Mouse (Mus musculus) limb, embryonic 12.5 days (tissue): ENCODE results near the gene Klhl22. TPM values are rescaled to one million over a fixed set of nuclear protein-coding genes. Genes with fewer than 3 reads are reported as not detected.

ENCODE experiments used
- ATAC-seq: fragments of 200-750 bp; cut with Nextera tagmentation; 2 replicates; pipeline ENCODE4 v1.8.0; 2017; ENCODE audit warnings: low read depth, moderate TSS enrichment; ENCODE audit not compliant: insufficient number of reproducible peaks, insufficient read depth, low FRiP score, low TSS enrichment
- H3K27ac ChIP-seq: fragments of 300-500 bp; sonication (generic); 2 replicates; pipeline ENCODE4 v1.5.1; 2016; ENCODE audit warnings: mild to moderate bottlenecking, moderate library complexity
- H3K27me3 ChIP-seq: fragments of 300-500 bp; sonication (generic); 2 replicates; pipeline ENCODE4 v1.6.1; 2016; ENCODE audit warnings: mild to moderate bottlenecking, moderate library complexity
- H3K36me3 ChIP-seq: fragments of 300-500 bp; sonication (generic); 2 replicates; pipeline ENCODE4 v1.6.1; 2016; ENCODE audit warnings: mild to moderate bottlenecking, moderate library complexity
- H3K4me1 ChIP-seq: fragments of 300-500 bp; sonication (generic); replicated peaks from 2 replicates; pipeline ENCODE4 v1.6.1; 2016
- H3K4me2 ChIP-seq: fragments of 300-500 bp; sonication (generic); 2 replicates; pipeline ENCODE4 v1.6.1; 2016; ENCODE audit warnings: mild to moderate bottlenecking, moderate library complexity
- H3K4me3 ChIP-seq: fragments of 300-500 bp; sonication (generic); replicated peaks from 2 replicates; pipeline ENCODE4 v1.5.1; 2016; ENCODE audit warnings: mild to moderate bottlenecking
- H3K9ac ChIP-seq: fragments of 300-500 bp; sonication (generic); replicated peaks from 2 replicates; pipeline ENCODE4 v1.6.1; 2016; ENCODE audit warnings: mild to moderate bottlenecking, moderate library complexity
- H3K9me3 ChIP-seq: fragments of 300-500 bp; sonication (generic); 2 replicates; pipeline ENCODE4 v1.6.1; 2016; ENCODE audit warnings: mild to moderate bottlenecking, moderate library complexity
- WGBS: fragments of 180-500 bp; shearing (Covaris S2); methylation state at CpG from one replicate; pipeline ENCODE4 v1.1.7; 2016; 5-methylcytosine and 5-hydroxymethylcytosine counted together
- polyA plus RNA-seq: library from polyadenylated mRNA; unstranded; fragments of >200 nt; fragmentation: Nextera tagmentation; extraction: Ambion mirVana; gene quantifications from 2 replicates; pipeline ENCODE4 v1.2.1, GENCODE M21; 2016

Klhl22 gene
- polyA plus RNA-seq, 1 experiment from 2014 or later = 87.7 TPM

- 57% methylated on average over 3 of the region's 3 CpGs for whole genome bisulfite sequencing
- Histone ChIP-seq H3K4me1 (no peaks in the 10 kb centered on the region), H3K4me3 (no peak overlapping the region), H3K36me3 (peaks cover 95% of the 10 kb centered on the region), H3K27ac (no peak overlapping the region), H3K27me3 (no peaks in the 10 kb centered on the region), H3K4me2 (no peak overlapping the region), H3K9ac (no peak overlapping the region), H3K9me3 (no peaks in the 10 kb centered on the region)
- no peak for ATAC-seq
Measured at GRCm38 (mm10) chr16:17785337-17785736, 25.9 kb downstream of the Klhl22 start.

GRCm38 (mm10) chr16:17792728-17793127 lies 33.3 kb downstream of the Klhl22 start:
- WGBS = 61% methylated on average over 3 of the region's 3 CpGs
- no peak for ATAC-seq
- H3K4me2 ChIP-seq = no peak overlapping the region

GRCm38 (mm10) chr16:17794047-17794446 lies 34.6 kb downstream of the Klhl22 start:
- WGBS = 89% methylated on average over 4 of the region's 4 CpGs
- peaks cover 6% of the 10 kb centered on the region; the same call in 1 of the 2 replicates for H3K27me3 ChIP-seq

More at GRCm38 (mm10) chr16:17792728-17793127, 33.3 kb downstream of the Klhl22 start:
- H3K4me3 ChIP-seq = no peak overlapping the region
- H3K36me3 ChIP-seq = peaks cover 65% of the 10 kb centered on the region
- H3K9ac ChIP-seq = no peak overlapping the region
- H3K4me1 ChIP-seq = peaks cover 18% of the 10 kb centered on the region
- no peaks in the 10 kb centered on the region for H3K9me3 ChIP-seq
- H3K27ac ChIP-seq = no peak overlapping the region
- 0 out of 2 replicates have a peak, but pooled peaks cover 3% of the 10 kb centered on the region for H3K27me3 ChIP-seq

GRCm38 (mm10) chr16:17795643-17796042 lies 36.2 kb downstream of the Klhl22 start:
- Histone ChIP-seq H3K9me3 (no peaks in the 10 kb centered on the region), H3K4me3 (no peak overlapping the region), H3K27me3 (peaks cover 16% of the 10 kb centered on the region), H3K4me1 (peaks cover 41% of the 10 kb centered on the region), H3K27ac (peak overlapping the region; percentile 35; the same call in 1 of the 2 replicates), H3K36me3 (peaks cover 41% of the 10 kb centered on the region), H3K4me2 (no peak overlapping the region), H3K9ac (no peak overlapping the region)
- 60% methylated on average over 5 of the region's 5 CpGs for WGBS
- no peak for ATAC-seq

More at GRCm38 (mm10) chr16:17794047-17794446, 34.6 kb downstream of the Klhl22 start:
- Histone ChIP-seq H3K4me2 (no peak overlapping the region), H3K9ac (no peak overlapping the region), H3K4me1 (peaks cover 25% of the 10 kb centered on the region), H3K27ac (no peak overlapping the region), H3K4me3 (no peak overlapping the region), H3K9me3 (no peaks in the 10 kb centered on the region), H3K36me3 (peaks cover 52% of the 10 kb centered on the region)
- no peak for ATAC-seq

GRCm38 (mm10) chr16:17796519-17796918 lies 37.1 kb downstream of the Klhl22 start:
- no peak for ATAC-seq
- Histone ChIP-seq H3K27ac (peak overlapping the region; percentile 96), H3K4me1 (peaks cover 49% of the 10 kb centered on the region), H3K36me3 (peaks cover 34% of the 10 kb centered on the region), H3K4me3 (peak overlapping the region; percentile 90), H3K9me3 (no peaks in the 10 kb centered on the region), H3K4me2 (peak overlapping the region; percentile 88), H3K27me3 (peaks cover 25% of the 10 kb centered on the region), H3K9ac (peak overlapping the region; percentile 97)

- peak within 1 kb of the TSS; percentile 90 for H3K4me3 ChIP-seq
- WGBS = under 1% methylated on average over 76 of the region's 81 CpGs
- peak within 1 kb of the TSS; percentile 96 for H3K27ac ChIP-seq
- H3K4me2 ChIP-seq = peak within 1 kb of the TSS; percentile 88
- no peaks in the 10 kb centered on the region for H3K9me3 ChIP-seq
- peak; percentile 57 for ATAC-seq
- peaks cover 32% of the 10 kb centered on the region for H3K27me3 ChIP-seq
- H3K9ac ChIP-seq = peak within 1 kb of the TSS; percentile 97
- H3K36me3 ChIP-seq = peaks cover 27% of the 10 kb centered on the region
- H3K4me1 ChIP-seq = peaks cover 56% of the 10 kb centered on the region
Measured at GRCm38 (mm10) chr16:17796971-17797811, 37.8 kb downstream of the Klhl22 start, which contains the start of gene Scarf2. Gene Scarf2, plus strand, starts transcription at chr16:17797282.

- Histone ChIP-seq H3K4me1 (peaks cover 63% of the 10 kb centered on the region), H3K9ac (peak overlapping the region; percentile 97), H3K27ac (peak overlapping the region; percentile 96), H3K4me2 (peak overlapping the region; percentile 88), H3K27me3 (peaks cover 38% of the 10 kb centered on the region), H3K36me3 (peaks cover 22% of the 10 kb centered on the region), H3K4me3 (peak overlapping the region; percentile 90), H3K9me3 (no peaks in the 10 kb centered on the region)
- WGBS = 2% methylated on average over 29 of the region's 29 CpGs
- ATAC-seq = peak; percentile 4; the same call in 1 of the 2 replicates
Measured at GRCm38 (mm10) chr16:17797812-17798311, 38.4 kb downstream of the Klhl22 start.

GRCm38 (mm10) chr16:17798321-17799180 lies 39.1 kb downstream of the Klhl22 start:
- Histone ChIP-seq H3K36me3 (peaks cover 22% of the 10 kb centered on the region), H3K4me2 (peak overlapping the region; percentile 88), H3K9ac (peak overlapping the region; percentile 97), H3K4me3 (peak overlapping the region; percentile 90), H3K9me3 (no peaks in the 10 kb centered on the region), H3K4me1 (peaks cover 70% of the 10 kb centered on the region), H3K27me3 (peaks cover 45% of the 10 kb centered on the region), H3K27ac (peak overlapping the region; percentile 96)
- ATAC-seq = peak; percentile 29; the same call in 1 of the 2 replicates
- 1% methylated on average over 38 of the region's 45 CpGs for WGBS

GRCm38 (mm10) chr16:17799584-17799983 lies 40.2 kb downstream of the Klhl22 start:
- Histone ChIP-seq H3K9ac (no peak overlapping the region; the same call in 1 of the 2 replicates), H3K27me3 (peaks cover 53% of the 10 kb centered on the region), H3K36me3 (peaks cover 21% of the 10 kb centered on the region), H3K4me1 (peaks cover 80% of the 10 kb centered on the region), H3K4me2 (peak overlapping the region; percentile 88), H3K9me3 (no peaks in the 10 kb centered on the region), H3K4me3 (peak overlapping the region; percentile 90), H3K27ac (no peak overlapping the region)
- no peak for ATAC-seq

GRCm38 (mm10) chr16:17801777-17802455 lies 42.5 kb downstream of the Klhl22 start:
- ATAC-seq = no peak
- Histone ChIP-seq H3K4me2 (peak overlapping the region; percentile 60), H3K27me3 (peaks cover 76% of the 10 kb centered on the region), H3K36me3 (peaks cover 44% of the 10 kb centered on the region), H3K4me3 (peak overlapping the region; percentile 32), H3K4me1 (peaks cover 86% of the 10 kb centered on the region), H3K9me3 (no peaks in the 10 kb centered on the region), H3K9ac (no peak overlapping the region; the same call in 1 of the 2 replicates), H3K27ac (no peak overlapping the region)
- WGBS = 6% methylated on average over 7 of the region's 7 CpGs
